Mouse (Mus musculus): ENCODE measurements around the gene Gm9611.
"Not testable (repeated sequence)": the region's sequence is repeated elsewhere in the genome, so short reads cannot be mapped to it uniquely, and the experiment has no call there.

The Gm9611 gene

GRCm38 (mm10) chr14:42297258-42297657, at the start of gene Gm9611:
Gm9611 (minus strand) TSS chr14:42297358.
- not testable (repeated sequence) for DNase-seq (ENCODE audit: low spot score in 2 of 2)

GRCm38 (mm10) chr14:42309910-42310309, 12.8 kb upstream of the Gm9611 start, which contains the start of gene Gm7995:
Gm7995 (plus strand) TSS chr14:42310210.
- DNase-seq (ENCODE audit: low spot score in 2 of 2): not testable (repeated sequence)

- DNase-seq (ENCODE audit: low spot score in 2 of 2): not testable (repeated sequence)
Measured at GRCm38 (mm10) chr14:42259948-42260347, 37.2 kb downstream of the Gm9611 start, which contains the start of gene Gm17026. Gm17026 (minus strand) TSS chr14:42260048.

Measured in frontal cortex, postnatal 36 days (tissue).